Mouse (Mus musculus): ENCODE results near the gene Zdhhc23. TPM values are rescaled to one million over a fixed set of nuclear protein-coding genes. Genes with fewer than 3 reads are reported as not detected.
A peak's percentile ranks its signal among the peaks of the same experiment; 100 is the strongest.

The Zdhhc23 gene
- polyA plus RNA-seq, 1 experiment from 2014 or later = 2.4 TPM

DNA sequence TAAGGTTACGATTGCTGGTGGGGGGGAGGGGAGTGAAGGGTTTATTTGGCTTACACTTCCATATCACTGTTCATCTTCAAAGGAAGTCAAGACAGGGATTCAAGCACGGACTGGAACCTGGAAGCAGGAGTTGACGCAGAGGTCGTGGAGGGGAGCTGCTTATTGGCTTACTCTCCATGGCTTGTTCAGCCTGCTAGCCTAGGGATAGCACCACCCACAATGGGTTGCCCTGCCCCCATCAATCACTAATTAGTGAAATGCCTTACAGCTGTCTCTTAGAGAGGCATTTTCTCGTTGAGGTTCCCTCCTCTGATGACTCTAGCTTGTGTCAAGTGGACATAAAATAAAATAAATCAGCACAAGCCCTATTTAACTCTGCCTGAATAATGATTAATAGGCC lies 31.4 kb upstream of the Zdhhc23 start:
- 33% methylated on average over 5 of the region's 5 CpGs for WGBS

DNA sequence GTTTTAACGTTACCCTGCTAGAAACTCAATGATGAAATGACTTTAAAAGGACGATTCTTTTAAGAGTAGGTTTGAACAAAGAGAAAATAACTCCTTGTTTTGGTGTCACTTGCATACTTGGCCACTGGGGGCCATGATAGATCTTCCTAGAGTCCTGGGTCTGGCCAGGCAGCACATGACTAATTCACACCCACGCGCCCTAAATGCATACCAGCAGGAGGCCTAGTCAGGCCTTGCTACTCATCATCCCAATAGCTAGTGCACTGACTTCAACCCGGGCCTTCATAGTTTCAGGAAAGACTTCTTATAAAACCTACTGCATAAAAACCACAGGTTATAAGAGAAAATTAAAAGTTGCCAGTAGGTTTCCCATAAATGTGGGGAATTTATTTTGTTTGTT lies 22.5 kb upstream of the Zdhhc23 start:
- Histone ChIP-seq H3K9me3 (ENCODE audit: low read length) (no peaks in the 10 kb centered on the region), H3K27me3 (ENCODE audit: insufficient read depth, low read length) (no peaks in the 10 kb centered on the region), H3K4me1 (ENCODE audit: insufficient read depth, low read length) (no peaks in the 10 kb centered on the region), H3K9ac (replicated peaks; ENCODE audit: low read length) (no peak overlapping the region), H3K4me3 (ENCODE audit: low read length) (no peak overlapping the region), H3K4me2 (replicated peaks; ENCODE audit: low read depth, low read length) (no peak overlapping the region), H3K27ac (ENCODE audit: low read length) (no peak overlapping the region), H3K36me3 (ENCODE audit: insufficient read depth, low read length) (no peaks in the 10 kb centered on the region)
- peak; percentile 61; the same call in 1 of the 2 replicates for ATAC-seq (ENCODE audit: low FRiP score, low TSS enrichment)
- 53% methylated on average over 5 of the region's 5 CpGs for WGBS

More for the DNA sequence above, 31.4 kb upstream of the Zdhhc23 start:
- H3K9ac ChIP-seq (replicated peaks; ENCODE audit: low read length) = no peak overlapping the region
- no peak overlapping the region for H3K4me3 ChIP-seq (ENCODE audit: low read length)
- no peaks in the 10 kb centered on the region for H3K9me3 ChIP-seq (ENCODE audit: low read length)
- no peak overlapping the region for H3K4me2 ChIP-seq (replicated peaks; ENCODE audit: low read depth, low read length)
- H3K27ac ChIP-seq (ENCODE audit: low read length) = no peak overlapping the region
- H3K27me3 ChIP-seq (ENCODE audit: insufficient read depth, low read length) = no peaks in the 10 kb centered on the region
- peaks cover 4% of the 10 kb centered on the region; the same call in 1 of the 2 replicates for H3K36me3 ChIP-seq (ENCODE audit: insufficient read depth, low read length)
- peaks cover 7% of the 10 kb centered on the region; the same call in 1 of the 2 replicates for H3K4me1 ChIP-seq (ENCODE audit: insufficient read depth, low read length)
- ATAC-seq (ENCODE audit: low FRiP score, low TSS enrichment) = 0 out of 2 replicates have a peak, but pooled peaks have one; percentile 59

DNA sequence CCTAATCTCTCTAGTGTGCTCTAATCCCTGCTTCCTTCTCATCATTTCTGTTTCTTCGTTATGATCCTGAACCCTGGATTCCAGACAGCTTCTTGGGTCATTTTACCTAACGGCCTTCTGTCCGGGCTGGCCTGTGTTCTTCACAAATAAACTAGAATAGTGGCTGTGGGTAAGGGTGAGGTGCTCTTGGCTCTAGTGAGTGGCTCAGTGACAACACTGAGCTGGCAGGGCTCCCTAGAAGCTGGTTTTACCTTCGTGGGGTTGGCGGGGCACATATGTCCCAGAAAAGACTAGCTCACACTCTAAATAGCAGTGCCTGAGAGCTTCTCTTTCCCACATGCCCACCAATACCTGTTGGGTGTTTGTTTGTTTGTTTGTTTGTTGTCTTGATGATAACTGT lies 19.9 kb upstream of the Zdhhc23 start:
- Histone ChIP-seq H3K36me3 (ENCODE audit: insufficient read depth, low read length) (no peaks in the 10 kb centered on the region), H3K27ac (ENCODE audit: low read length) (no peak overlapping the region), H3K4me3 (ENCODE audit: low read length) (no peak overlapping the region), H3K9ac (replicated peaks; ENCODE audit: low read length) (no peak overlapping the region), H3K4me1 (ENCODE audit: insufficient read depth, low read length) (no peaks in the 10 kb centered on the region), H3K27me3 (ENCODE audit: insufficient read depth, low read length) (no peaks in the 10 kb centered on the region), H3K4me2 (replicated peaks; ENCODE audit: low read depth, low read length) (no peak overlapping the region), H3K9me3 (ENCODE audit: low read length) (no peaks in the 10 kb centered on the region)
- 80% methylated on average over 5 of the region's 5 CpGs for WGBS
- ATAC-seq (ENCODE audit: low FRiP score, low TSS enrichment) = no peak

DNA sequence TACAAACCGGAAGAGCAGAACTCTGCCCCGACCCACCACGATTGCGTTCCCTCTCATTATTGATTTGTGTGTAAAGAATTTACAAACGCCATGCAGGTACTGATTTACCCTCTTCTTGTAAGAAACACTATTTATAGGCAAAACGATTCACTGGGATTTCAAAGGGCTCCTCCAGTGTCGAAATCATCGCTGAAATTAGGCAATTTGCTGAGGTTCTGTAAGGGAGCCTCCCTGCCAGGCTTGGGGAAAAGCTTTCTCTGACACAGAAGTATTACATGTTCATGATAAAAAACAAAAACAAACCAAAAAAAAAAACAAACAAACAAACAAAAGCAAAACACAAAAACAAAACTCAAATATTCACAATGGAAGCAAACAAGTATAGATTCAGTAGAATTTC lies 19.5 kb upstream of the Zdhhc23 start:
- Histone ChIP-seq H3K4me2 (replicated peaks; ENCODE audit: low read depth, low read length) (no peak overlapping the region), H3K9ac (replicated peaks; ENCODE audit: low read length) (no peak overlapping the region), H3K9me3 (ENCODE audit: low read length) (no peaks in the 10 kb centered on the region), H3K4me1 (ENCODE audit: insufficient read depth, low read length) (no peaks in the 10 kb centered on the region), H3K4me3 (ENCODE audit: low read length) (no peak overlapping the region), H3K27ac (ENCODE audit: low read length) (no peak overlapping the region), H3K36me3 (ENCODE audit: insufficient read depth, low read length) (no peaks in the 10 kb centered on the region), H3K27me3 (ENCODE audit: insufficient read depth, low read length) (no peaks in the 10 kb centered on the region)
- WGBS = 80% methylated on average over 8 of the region's 8 CpGs
- ATAC-seq (ENCODE audit: low FRiP score, low TSS enrichment) = no peak

DNA sequence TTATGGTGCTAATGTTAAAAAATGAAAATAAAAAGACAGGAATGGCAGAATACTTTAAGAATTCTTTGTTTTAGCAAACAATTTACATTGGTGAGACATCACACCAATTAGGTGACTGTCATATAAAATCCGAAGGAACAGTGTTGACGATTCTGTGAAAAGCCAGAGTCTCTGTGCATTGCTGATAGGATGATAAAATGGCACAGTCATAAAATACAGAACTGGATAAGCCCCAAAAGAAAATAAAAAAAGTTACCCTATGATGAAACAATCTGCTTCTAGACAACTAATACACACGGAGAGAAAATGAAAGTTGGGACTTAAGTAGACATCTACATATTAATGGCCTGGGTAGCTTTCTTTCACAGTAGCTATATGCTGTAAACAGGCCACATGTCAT lies 15.0 kb upstream of the Zdhhc23 start:
- no peak overlapping the region for H3K4me2 ChIP-seq (replicated peaks; ENCODE audit: low read depth, low read length)
- ATAC-seq (ENCODE audit: low FRiP score, low TSS enrichment) = no peak
- no peak overlapping the region for H3K27ac ChIP-seq (ENCODE audit: low read length)
- no peaks in the 10 kb centered on the region for H3K9me3 ChIP-seq (ENCODE audit: low read length)
- no peak overlapping the region for H3K4me3 ChIP-seq (ENCODE audit: low read length)
- 89% methylated on average over 3 of the region's 3 CpGs for WGBS
- H3K4me1 ChIP-seq (ENCODE audit: insufficient read depth, low read length) = no peaks in the 10 kb centered on the region
- no peak overlapping the region for H3K9ac ChIP-seq (replicated peaks; ENCODE audit: low read length)
- no peaks in the 10 kb centered on the region for H3K36me3 ChIP-seq (ENCODE audit: insufficient read depth, low read length)
- no peaks in the 10 kb centered on the region for H3K27me3 ChIP-seq (ENCODE audit: insufficient read depth, low read length)

DNA sequence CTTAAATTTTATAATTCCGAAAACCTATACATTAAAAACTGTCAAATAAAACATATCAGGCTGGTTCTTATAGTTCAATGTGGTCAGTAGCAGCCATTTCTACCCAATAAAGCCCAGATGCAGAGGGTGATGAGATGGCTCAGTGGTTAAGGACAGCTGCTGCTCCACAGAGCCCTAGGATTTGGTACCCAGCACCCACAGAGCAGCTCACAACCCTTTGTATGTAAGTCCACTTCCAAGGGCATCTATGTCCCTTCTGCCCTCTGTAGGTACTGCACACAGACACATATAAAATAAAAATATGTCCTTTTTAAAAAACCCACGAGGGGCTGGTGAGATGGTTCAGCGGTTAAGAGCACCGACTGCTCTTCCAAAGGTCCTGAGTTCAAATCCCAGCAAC lies 6.7 kb upstream of the Zdhhc23 start:
- WGBS = 89% methylated on average over 4 of the region's 4 CpGs
- Histone ChIP-seq H3K4me2 (replicated peaks; ENCODE audit: low read depth, low read length) (no peak overlapping the region), H3K9me3 (ENCODE audit: low read length) (no peaks in the 10 kb centered on the region), H3K36me3 (ENCODE audit: insufficient read depth, low read length) (no peaks in the 10 kb centered on the region), H3K27me3 (ENCODE audit: insufficient read depth, low read length) (no peaks in the 10 kb centered on the region), H3K4me1 (ENCODE audit: insufficient read depth, low read length) (no peaks in the 10 kb centered on the region), H3K4me3 (ENCODE audit: low read length) (no peak overlapping the region), H3K9ac (replicated peaks; ENCODE audit: low read length) (no peak overlapping the region), H3K27ac (ENCODE audit: low read length) (no peak overlapping the region)
- no peak for ATAC-seq (ENCODE audit: low FRiP score, low TSS enrichment)

DNA sequence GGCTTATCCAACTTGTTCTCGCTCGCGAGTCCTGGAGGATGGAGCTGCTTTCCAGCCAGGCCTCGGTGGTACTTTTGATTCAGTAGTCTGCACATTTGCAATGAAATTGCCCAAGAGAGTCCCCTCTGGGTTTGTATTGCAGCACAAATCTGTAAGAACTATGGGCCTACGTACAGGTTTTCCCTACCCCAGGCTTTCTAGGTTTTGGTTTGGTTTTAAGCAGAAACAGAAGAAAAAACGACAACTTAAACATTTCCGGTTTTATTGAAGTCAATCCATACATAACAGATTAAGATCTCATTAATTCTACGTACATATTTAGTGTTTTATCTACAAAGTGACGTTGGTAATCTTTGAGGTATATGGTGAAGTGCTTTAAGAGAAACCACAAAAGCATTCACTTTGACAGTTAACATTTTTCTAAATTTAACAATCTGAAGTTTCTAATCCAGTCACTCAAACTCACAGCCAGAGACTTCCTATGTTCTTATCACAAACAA lies 569 bp upstream of the Zdhhc23 start:
- 28% methylated on average over 9 of the region's 9 CpGs for WGBS
- no peak for ATAC-seq (ENCODE audit: low FRiP score, low TSS enrichment)
- H3K9ac ChIP-seq (replicated peaks; ENCODE audit: low read length) = peak overlapping the region; percentile 74

DNA sequence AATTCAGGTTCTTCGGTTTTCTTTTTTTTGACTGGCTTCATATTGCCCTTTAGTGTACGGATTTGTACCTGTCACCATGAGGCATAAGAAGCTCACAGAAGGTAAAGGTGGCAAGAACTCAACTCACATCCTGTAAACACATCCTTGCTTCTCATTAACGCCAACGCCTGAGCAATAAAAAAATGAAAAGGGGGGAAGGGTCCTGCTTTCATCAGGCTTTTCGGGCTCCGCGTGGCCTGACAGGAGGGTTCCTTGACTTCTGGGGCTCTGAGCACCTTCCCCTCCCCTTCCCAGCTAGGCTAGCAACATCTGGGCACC lies 622 bp downstream of the Zdhhc23 start:
- Histone ChIP-seq H3K9me3 (ENCODE audit: low read length) (no peaks in the 10 kb centered on the region), H3K36me3 (ENCODE audit: insufficient read depth, low read length) (no peaks in the 10 kb centered on the region), H3K9ac (replicated peaks; ENCODE audit: low read length) (peak overlapping the region; percentile 74), H3K4me1 (ENCODE audit: insufficient read depth, low read length) (0 out of 2 replicates have a peak, but pooled peaks cover 2% of the 10 kb centered on the region), H3K4me2 (replicated peaks; ENCODE audit: low read depth, low read length) (peak overlapping the region; percentile 100), H3K4me3 (ENCODE audit: low read length) (peak overlapping the region; percentile 77), H3K27ac (ENCODE audit: low read length) (no peak overlapping the region), H3K27me3 (ENCODE audit: insufficient read depth, low read length) (peaks cover 4% of the 10 kb centered on the region; the same call in 1 of the 2 replicates)
- no peak; the same call in 1 of the 2 replicates for ATAC-seq (ENCODE audit: low FRiP score, low TSS enrichment)
- 13% methylated on average over 7 of the region's 7 CpGs for WGBS

More for the DNA sequence above, 569 bp upstream of the Zdhhc23 start:
- Histone ChIP-seq H3K4me2 (replicated peaks; ENCODE audit: low read depth, low read length) (peak overlapping the region; percentile 100), H3K4me3 (ENCODE audit: low read length) (peak overlapping the region; percentile 77), H3K9me3 (ENCODE audit: low read length) (no peaks in the 10 kb centered on the region), H3K27me3 (ENCODE audit: insufficient read depth, low read length) (peaks cover 4% of the 10 kb centered on the region; the same call in 1 of the 2 replicates), H3K27ac (ENCODE audit: low read length) (no peak overlapping the region), H3K4me1 (ENCODE audit: insufficient read depth, low read length) (0 out of 2 replicates have a peak, but pooled peaks cover 2% of the 10 kb centered on the region), H3K36me3 (ENCODE audit: insufficient read depth, low read length) (no peaks in the 10 kb centered on the region)

DNA sequence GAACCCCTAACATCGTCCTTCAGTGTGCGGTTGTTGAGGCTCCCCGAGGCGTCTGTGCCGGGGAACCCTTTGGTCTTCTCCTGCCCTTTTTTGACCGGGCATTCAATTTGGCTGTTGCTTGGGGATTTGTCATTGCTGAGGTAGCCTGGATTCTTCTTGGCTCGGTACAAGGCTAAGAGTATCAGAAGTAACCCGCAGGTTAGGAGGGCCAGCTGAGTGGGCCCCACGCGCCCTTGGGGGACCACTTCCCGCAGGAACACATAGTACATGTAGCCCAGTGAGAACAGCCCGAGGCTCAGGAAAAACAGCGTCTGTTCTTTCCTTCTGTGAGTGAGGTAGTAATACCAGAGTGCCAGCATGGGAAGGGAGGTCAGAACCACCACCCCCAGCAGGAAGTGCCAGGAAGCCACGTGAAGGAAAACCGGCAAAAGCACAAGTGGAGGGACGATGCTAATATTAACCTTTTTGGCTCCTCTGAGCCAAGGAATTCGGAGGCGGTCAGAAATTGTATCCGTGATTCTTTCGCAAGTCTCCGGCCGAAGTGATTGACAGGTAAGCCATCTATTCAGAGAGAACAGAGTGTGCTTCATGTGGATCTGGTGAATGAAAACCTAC lies 5.9 kb downstream of the Zdhhc23 start:
- no peak overlapping the region for H3K27ac ChIP-seq (ENCODE audit: low read length)
- no peak overlapping the region for H3K4me3 ChIP-seq (ENCODE audit: low read length)
- H3K27me3 ChIP-seq (ENCODE audit: insufficient read depth, low read length) = no peaks in the 10 kb centered on the region
- no peaks in the 10 kb centered on the region for H3K36me3 ChIP-seq (ENCODE audit: insufficient read depth, low read length)
- no peak overlapping the region for H3K9ac ChIP-seq (replicated peaks; ENCODE audit: low read length)
- H3K4me1 ChIP-seq (ENCODE audit: insufficient read depth, low read length) = no peaks in the 10 kb centered on the region
- ATAC-seq (ENCODE audit: low FRiP score, low TSS enrichment) = no peak
- H3K4me2 ChIP-seq (replicated peaks; ENCODE audit: low read depth, low read length) = no peak overlapping the region
- H3K9me3 ChIP-seq (ENCODE audit: low read length) = no peaks in the 10 kb centered on the region
- WGBS = 85% methylated on average over 22 of the region's 22 CpGs

DNA sequence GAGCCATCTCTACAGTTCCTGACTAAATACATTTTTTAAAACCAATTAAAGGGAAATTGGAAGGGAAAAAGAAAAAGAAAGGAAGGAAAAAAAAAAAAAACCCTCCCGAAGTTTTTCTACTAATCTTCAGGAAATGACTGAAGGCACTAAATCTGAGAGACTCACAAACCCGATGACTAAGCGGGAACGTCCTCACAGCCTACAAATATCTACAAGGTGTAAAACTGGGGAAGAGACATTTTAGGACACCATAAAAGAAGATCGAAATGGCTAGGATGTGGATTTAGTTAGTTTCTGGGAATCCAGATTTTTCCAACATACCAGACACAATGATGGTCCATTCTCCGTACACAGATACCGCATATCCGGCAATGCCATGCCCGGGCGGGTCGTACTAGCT lies 6.4 kb downstream of the Zdhhc23 start:
- no peak for ATAC-seq (ENCODE audit: low FRiP score, low TSS enrichment)
- WGBS = 87% methylated on average over 11 of the region's 11 CpGs
- H3K4me2 ChIP-seq (replicated peaks; ENCODE audit: low read depth, low read length) = no peak overlapping the region

More for the DNA sequence above, 6.4 kb downstream of the Zdhhc23 start:
- Histone ChIP-seq H3K27ac (ENCODE audit: low read length) (no peak overlapping the region), H3K4me3 (ENCODE audit: low read length) (no peak overlapping the region), H3K9me3 (ENCODE audit: low read length) (no peaks in the 10 kb centered on the region), H3K27me3 (ENCODE audit: insufficient read depth, low read length) (no peaks in the 10 kb centered on the region), H3K36me3 (ENCODE audit: insufficient read depth, low read length) (no peaks in the 10 kb centered on the region), H3K9ac (replicated peaks; ENCODE audit: low read length) (no peak overlapping the region), H3K4me1 (ENCODE audit: insufficient read depth, low read length) (no peaks in the 10 kb centered on the region)

All from kidney, embryonic 16.5 days (tissue).